Mouse (Mus musculus): ENCODE data around the gene Gm10282. TPM values are rescaled to one million over a fixed set of nuclear protein-coding genes. Genes with fewer than 3 reads are reported as not detected.

Gene Gm10282
- polyA plus RNA-seq, 1 experiment: 3.9 TPM

DNA sequence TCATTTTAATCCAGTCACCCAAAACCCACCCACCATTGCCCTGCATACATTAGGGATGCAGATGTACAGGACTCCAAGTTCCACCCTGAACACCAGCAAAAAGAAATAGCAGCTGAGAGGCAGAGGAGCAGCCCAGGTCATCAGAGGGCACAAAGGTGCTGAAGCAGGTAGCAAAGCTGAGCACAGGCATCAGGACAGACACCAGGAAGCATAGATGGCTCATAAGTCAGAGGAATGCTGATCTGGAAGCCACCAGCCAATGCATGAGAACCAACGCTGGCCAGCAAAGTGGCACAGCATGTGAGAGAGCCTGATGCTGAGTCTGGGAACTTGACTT lies 47.2 kb downstream of the Gm10282 start:
- Histone ChIP-seq H3K27me3 (ENCODE audit: control insufficient read depth, insufficient read depth, low read length) (no peaks in the 10 kb centered on the region), H3K4me1 (ENCODE audit: control insufficient read depth, insufficient read depth, low read length) (peaks cover 2% of the 10 kb centered on the region; the same call in 1 of the 2 replicates), H3K4me3 (replicated peaks; ENCODE audit: insufficient read depth, low read depth, low read length) (no peak overlapping the region), H3K27ac (ENCODE audit: insufficient read depth, low read length) (no peak overlapping the region)
- WGBS: 46% methylated on average over 1 of the region's 1 CpGs
- no peak for TF ChIP-seq CTCF (IDR thresholded peaks at IDR 0.05; ENCODE audit: borderline replicate concordance, insufficient read depth, low read depth, low read length)
- TF ChIP-seq POLR2A (IDR thresholded peaks at IDR 0.05; ENCODE audit: borderline replicate concordance, insufficient read depth, low read length): no peak
- no peak for DNase-seq

DNA sequence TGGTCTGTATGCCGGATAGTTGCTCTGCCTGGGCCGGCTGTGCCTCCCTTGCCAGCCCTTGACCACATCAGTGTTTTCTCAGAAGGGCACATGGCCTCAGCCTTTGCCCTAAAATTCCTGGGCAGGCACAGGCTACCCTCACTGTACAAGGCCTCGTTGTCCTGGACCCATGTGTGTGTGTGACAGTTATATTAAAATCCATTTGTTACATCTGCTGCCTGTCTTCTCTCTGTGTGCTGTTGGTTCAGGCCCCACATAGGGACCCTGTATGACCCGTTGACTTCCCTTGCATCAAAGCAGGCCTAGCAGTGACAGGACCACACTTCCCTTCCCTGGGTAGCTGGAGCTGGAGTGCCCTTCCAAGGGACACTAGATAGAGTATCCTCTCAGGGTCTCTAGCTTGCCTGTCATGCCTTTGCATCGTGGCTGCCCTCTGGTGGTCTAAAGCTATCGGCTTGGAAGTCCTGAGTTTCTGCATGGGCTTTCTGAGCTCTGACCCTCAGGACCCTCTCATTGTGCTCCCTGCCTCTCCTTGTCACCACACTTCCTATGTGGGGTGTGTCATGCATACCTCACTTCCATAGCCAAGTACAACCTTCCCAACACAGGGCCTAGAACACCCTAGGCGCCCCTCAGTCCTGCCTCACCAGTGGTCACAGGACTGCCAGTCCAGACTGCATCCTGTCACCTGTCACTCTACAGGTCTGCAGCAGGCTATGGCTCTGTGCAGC lies 47.7 kb downstream of the Gm10282 start:
- Histone ChIP-seq H3K4me3 (replicated peaks; ENCODE audit: insufficient read depth, low read depth, low read length) (no peak overlapping the region), H3K4me1 (ENCODE audit: control insufficient read depth, insufficient read depth, low read length) (peaks cover 2% of the 10 kb centered on the region; the same call in 1 of the 2 replicates), H3K27me3 (ENCODE audit: control insufficient read depth, insufficient read depth, low read length) (no peaks in the 10 kb centered on the region), H3K27ac (ENCODE audit: insufficient read depth, low read length) (no peak overlapping the region)
- WGBS: 52% methylated on average over 7 of the region's 7 CpGs
- DNase-seq: no peak
- no peak for TF ChIP-seq CTCF (IDR thresholded peaks at IDR 0.05; ENCODE audit: borderline replicate concordance, insufficient read depth, low read depth, low read length)

Other genes with a start within 250 kb of the Gm10282 start
- gene Olfr373, start 222.1 kb downstream of the Gm10282 start, polyA plus RNA-seq (2012; rRNA removed): not detected in 2 replicates
- not detected in 2 replicates for gene Olfr374, start 198.2 kb downstream of the Gm10282 start, polyA plus RNA-seq (2012; rRNA removed)
- gene Tpm4, start 170.3 kb downstream of the Gm10282 start, polyA plus RNA-seq (2012; rRNA removed): 40.2 and 43.5 TPM in 2 replicates
- 67.6 and 68.7 TPM in 2 replicates for gene Rab8a, start 144.1 kb downstream of the Gm10282 start, polyA plus RNA-seq (2012; rRNA removed)
- 0.11 TPM in 1 of 2 replicates, not detected in the other for gene Hsh2d, start 115.6 kb downstream of the Gm10282 start, polyA plus RNA-seq (2012; rRNA removed)
- gene Cib3, start 92.4 kb downstream of the Gm10282 start, polyA plus RNA-seq (2012; rRNA removed): not detected in 2 replicates
- gene Gm11034, start 91.6 kb downstream of the Gm10282 start, polyA plus RNA-seq (2012; rRNA removed): not detected in 2 replicates
- 71.2 and 78.5 TPM in 2 replicates for gene Fam32a, start 85.5 kb downstream of the Gm10282 start, polyA plus RNA-seq (2012; rRNA removed)
- 109 and 112 TPM in 2 replicates for gene Ap1m1, start 65.2 kb downstream of the Gm10282 start, polyA plus RNA-seq (2012; rRNA removed)
- gene Klf2, start 13.8 kb upstream of the Gm10282 start, polyA plus RNA-seq (2012; rRNA removed): 6.3 and 7.1 TPM in 2 replicates
- gene Eps15l1, start 116.2 kb upstream of the Gm10282 start, polyA plus RNA-seq (2012; rRNA removed): 74.4 and 77.9 TPM in 2 replicates
- gene Calr3, start 138.6 kb upstream of the Gm10282 start, polyA plus RNA-seq (2012; rRNA removed): 3.0 and 4.4 TPM in 2 replicates
- 8.5 and 10.4 TPM in 2 replicates for gene 1700030K09Rik, start 138.6 kb upstream of the Gm10282 start, polyA plus RNA-seq (2012; rRNA removed)
- 54.5 and 65.5 TPM in 2 replicates for gene Cherp, start 170.0 kb upstream of the Gm10282 start, polyA plus RNA-seq (2012; rRNA removed)
- gene Slc35e1, start 187.4 kb upstream of the Gm10282 start, polyA plus RNA-seq (2012; rRNA removed): 40.1 and 41.1 TPM in 2 replicates
- gene Med26, start 243.0 kb upstream of the Gm10282 start, polyA plus RNA-seq (2012; rRNA removed): 9.6 and 10.3 TPM in 2 replicates

Measured in cerebellum, adult 2 months (tissue).